Mouse (Mus musculus) spleen, postnatal 36 days (tissue): ENCODE results near the gene Mxd1.

Experiments used
- DNase-seq, 2 experiments: peaks; one replicate each; pipeline ENCODE4 v3.0.0; 2022; ENCODE audit warnings: low spot score in 2 of 2, mixed read lengths in 1 of 2

Mxd1 gene

GRCm38 (mm10) chr6:86599951-86600414 is 69.0 kb downstream of the Mxd1 start:
- DNase-seq: peak; percentile 65 to 70

GRCm38 (mm10) chr6:86599197-86599596 is 69.8 kb downstream of the Mxd1 start:
- DNase-seq: peak; percentile 61 to 77

GRCm38 (mm10) chr6:86598742-86599193 is 70.2 kb downstream of the Mxd1 start:
- DNase-seq: no peak
